Mouse (Mus musculus) spleen, adult 2 months (tissue): ENCODE results near the gene Fndc5.

Experiments used
- CTCF ChIP-seq: fragments of 200-500 bp; IDR thresholded peaks from 2 replicates; pipeline ENCODE4 v1.5.1; 2011; ENCODE audit warnings: mild to moderate bottlenecking, inconsistent platforms; ENCODE audit not compliant: insufficient read depth, insufficient read length, insufficient replicate concordance; ENCODE audit errors: extremely low read depth
- POLR2A ChIP-seq: fragments of 200-500 bp; IDR thresholded peaks from 2 replicates; pipeline ENCODE4 v1.6.1; 2011; ENCODE audit warnings: low read depth, low read length, inconsistent platforms

- TF ChIP-seq CTCF (no peak), POLR2A (no peak)
These were observed 24.6 kb upstream of the Fndc5 start for GRCm38 (mm10) chr4:129112231-129112630.
